Mouse (Mus musculus) limb, embryonic 10.5 days (tissue): ENCODE results near the gene Chst2. TPM values are rescaled to one million over a fixed set of nuclear protein-coding genes. Genes with fewer than 3 reads are reported as not detected.
A peak's percentile ranks its signal among the peaks of the same experiment; 100 is the strongest.

Source experiments
- DNase-seq: peaks from one replicate; pipeline ENCODE4 v3.0.0-alpha.2; 2017; ENCODE audit warnings: low spot score
- H3K27ac ChIP-seq: fragments of 300-500 bp; sonication (generic); 2 replicates; pipeline ENCODE4 v1.5.1; 2016; ENCODE audit warnings: mild to moderate bottlenecking
- H3K27me3 ChIP-seq: fragments of 300-500 bp; sonication (generic); 2 replicates; pipeline ENCODE4 v1.6.1; 2016; ENCODE audit warnings: low read depth, mild to moderate bottlenecking; ENCODE audit not compliant: poor library complexity, severe bottlenecking
- H3K36me3 ChIP-seq: fragments of 300-500 bp; sonication (generic); 2 replicates; pipeline ENCODE4 v1.6.1; 2016; ENCODE audit warnings: mild to moderate bottlenecking, moderate library complexity
- H3K4me1 ChIP-seq: fragments of 300-500 bp; sonication (generic); 2 replicates; pipeline ENCODE4 v1.6.1; 2016
- H3K4me3 ChIP-seq: fragments of 300-500 bp; sonication (generic); 2 replicates; pipeline ENCODE4 v1.5.1; 2016; ENCODE audit warnings: mild to moderate bottlenecking, moderate library complexity
- H3K9me3 ChIP-seq: fragments of 300-500 bp; sonication (generic); replicated peaks from 2 replicates; pipeline ENCODE4 v1.6.1; 2016; ENCODE audit warnings: mild to moderate bottlenecking
- WGBS: fragments of 180-500 bp; shearing (Covaris S2); methylation state at CpG from one replicate; pipeline ENCODE4 v1.1.7; 2016; 5-methylcytosine and 5-hydroxymethylcytosine counted together
- polyA plus RNA-seq: library from polyadenylated mRNA; unstranded; fragments of >200 nt; fragmentation: Nextera tagmentation; extraction: Ambion mirVana; gene quantifications from 2 replicates; pipeline ENCODE4 v1.2.1, GENCODE M21; 2016

Chst2 gene
- 3.5 and 3.6 TPM in 2 replicates for polyA plus RNA-seq

DNA sequence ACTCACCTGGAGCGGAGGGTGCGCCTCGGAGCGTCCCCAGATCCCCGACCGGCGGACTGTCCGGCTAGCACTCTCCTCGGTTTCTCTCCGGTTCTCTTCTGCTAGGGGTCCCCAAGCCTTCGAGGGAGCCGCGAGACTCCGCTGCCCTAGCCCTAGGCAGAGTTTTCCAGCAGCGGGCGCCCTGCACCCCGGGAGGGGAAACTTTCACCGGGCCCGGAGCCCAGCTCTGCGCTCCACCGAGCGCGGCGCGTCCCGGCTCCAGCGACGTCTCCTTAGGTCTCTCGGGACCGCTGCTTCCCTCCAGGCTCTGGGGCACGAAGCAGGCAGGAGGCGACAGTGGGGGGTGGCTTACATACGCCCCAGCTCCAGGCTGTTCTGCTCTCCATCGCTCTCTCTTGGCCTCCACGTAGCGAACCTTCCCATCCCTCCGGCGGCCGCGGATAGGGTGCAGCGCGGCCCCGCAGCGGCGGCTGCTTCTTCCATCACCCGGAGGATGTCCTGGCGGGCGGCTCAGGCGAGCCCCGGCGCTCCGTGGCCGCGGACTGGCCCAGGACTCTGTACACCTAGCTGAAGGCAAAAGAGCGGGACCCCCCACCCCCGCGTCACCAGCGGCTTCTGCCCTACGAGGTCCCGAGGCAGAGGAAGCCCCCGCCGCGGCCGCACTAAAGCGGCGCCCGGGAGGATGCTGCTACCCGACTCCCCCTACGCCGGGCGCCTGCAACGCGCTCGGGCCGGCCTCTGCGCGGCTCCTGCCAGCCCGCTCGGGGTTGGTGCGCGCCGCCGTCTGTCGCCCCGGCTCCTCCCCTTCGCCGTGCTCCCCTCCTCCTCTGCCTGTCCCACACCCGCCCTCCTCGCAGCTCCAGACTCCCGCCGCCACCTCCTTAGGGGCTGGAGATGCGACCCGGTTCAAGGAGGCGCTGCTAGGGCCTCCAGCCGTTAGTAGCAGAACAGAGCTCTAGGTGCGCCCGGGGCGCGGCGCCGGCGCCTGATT is at the start of gene Chst2:
Gene Chst2, minus strand, starts transcription at position 152 of the 991 bp plus-strand sequence.
- H3K36me3 ChIP-seq = peaks cover 6% of the 10 kb centered on the region
- DNase-seq = peak; percentile 89
- no peaks in the 10 kb centered on the region for H3K9me3 ChIP-seq
- H3K27ac ChIP-seq = peak within 1 kb of the TSS; percentile 91
- under 1% methylated on average over 102 of the region's 102 CpGs for WGBS
- H3K27me3 ChIP-seq = peaks cover 13% of the 10 kb centered on the region; the same call in 1 of the 2 replicates
- H3K4me1 ChIP-seq = peaks cover 41% of the 10 kb centered on the region
- peak within 1 kb of the TSS; percentile 79 for H3K4me3 ChIP-seq

DNA sequence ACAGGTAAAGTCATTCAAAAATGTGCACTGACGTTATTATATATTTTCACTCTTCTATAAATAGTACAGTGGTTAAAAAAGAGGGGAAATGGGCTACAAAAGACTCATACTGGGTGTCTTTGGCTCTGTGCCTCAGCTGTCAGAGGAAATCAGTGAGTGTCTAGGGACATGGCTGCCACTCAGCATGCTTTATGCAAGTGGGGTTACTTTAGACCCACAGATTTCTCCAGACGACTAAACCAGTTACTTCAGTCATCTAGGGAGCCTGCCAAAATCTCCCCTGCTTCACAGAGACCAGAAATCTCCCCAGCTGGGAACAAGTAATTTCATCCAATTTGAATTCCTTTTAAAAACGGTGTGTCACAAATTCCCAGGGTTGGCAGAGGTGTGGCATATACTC is 45.4 kb upstream of the Chst2 start:
- Histone ChIP-seq H3K36me3 (peaks cover 15% of the 10 kb centered on the region), H3K27me3 (no peaks in the 10 kb centered on the region), H3K27ac (no peak overlapping the region), H3K9me3 (no peaks in the 10 kb centered on the region), H3K4me1 (no peaks in the 10 kb centered on the region), H3K4me3 (no peak overlapping the region)
- no peak for DNase-seq
- 80% methylated on average over 3 of the region's 3 CpGs for WGBS

DNA sequence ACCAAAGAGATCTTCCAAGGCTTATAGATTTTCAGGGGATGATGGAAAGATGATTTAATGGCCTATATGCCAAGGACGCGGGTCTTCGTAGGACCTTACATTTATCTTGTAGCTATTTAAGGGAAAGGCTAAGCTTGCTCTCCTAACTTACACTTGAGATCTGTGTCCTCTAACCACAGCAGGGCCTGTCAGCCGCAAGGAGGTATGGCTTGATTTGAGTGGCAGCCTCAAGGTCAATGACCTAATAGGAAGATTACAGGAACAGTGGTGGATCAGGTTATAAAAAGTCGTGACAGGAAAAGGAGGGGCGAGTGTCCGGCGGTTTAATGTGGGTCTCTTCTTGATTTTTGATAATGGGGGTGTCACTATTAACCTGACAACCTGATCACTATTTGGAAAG is 44.1 kb upstream of the Chst2 start:
- Histone ChIP-seq H3K4me3 (no peak overlapping the region), H3K27ac (no peak overlapping the region), H3K4me1 (no peaks in the 10 kb centered on the region), H3K9me3 (no peaks in the 10 kb centered on the region), H3K27me3 (no peaks in the 10 kb centered on the region), H3K36me3 (0 out of 2 replicates have a peak, but pooled peaks cover 3% of the 10 kb centered on the region)
- no peak for DNase-seq
- 96% methylated on average over 8 of the region's 8 CpGs for WGBS

DNA sequence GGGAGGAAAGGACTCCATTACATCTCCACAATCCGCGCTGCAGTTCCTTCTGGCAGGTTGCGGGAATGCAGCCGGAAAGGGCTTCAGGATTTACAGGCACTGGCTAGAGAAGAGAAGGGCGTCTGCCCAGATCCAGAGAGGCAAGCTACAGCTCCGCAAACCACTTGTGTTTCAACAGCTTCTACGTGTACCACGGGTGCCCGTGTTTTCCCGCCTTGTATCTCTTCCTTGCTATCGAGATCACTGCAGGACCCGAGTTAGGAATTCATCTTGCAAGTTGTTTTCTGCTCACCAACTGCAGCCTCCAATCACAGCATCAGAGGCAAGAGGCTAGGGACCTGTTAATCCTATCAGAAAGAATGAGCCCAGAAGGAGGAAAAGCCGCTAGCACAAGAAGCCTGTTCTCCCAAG is 35.8 kb upstream of the Chst2 start:
- peak; percentile 70 for DNase-seq
- Histone ChIP-seq H3K9me3 (no peaks in the 10 kb centered on the region), H3K27ac (peak overlapping the region; percentile 9; the same call in 1 of the 2 replicates), H3K4me1 (peaks cover 12% of the 10 kb centered on the region), H3K36me3 (no peaks in the 10 kb centered on the region), H3K4me3 (peak overlapping the region; percentile 37), H3K27me3 (0 out of 2 replicates have a peak, but pooled peaks cover 3% of the 10 kb centered on the region)
- WGBS = 9% methylated on average over 13 of the region's 13 CpGs

DNA sequence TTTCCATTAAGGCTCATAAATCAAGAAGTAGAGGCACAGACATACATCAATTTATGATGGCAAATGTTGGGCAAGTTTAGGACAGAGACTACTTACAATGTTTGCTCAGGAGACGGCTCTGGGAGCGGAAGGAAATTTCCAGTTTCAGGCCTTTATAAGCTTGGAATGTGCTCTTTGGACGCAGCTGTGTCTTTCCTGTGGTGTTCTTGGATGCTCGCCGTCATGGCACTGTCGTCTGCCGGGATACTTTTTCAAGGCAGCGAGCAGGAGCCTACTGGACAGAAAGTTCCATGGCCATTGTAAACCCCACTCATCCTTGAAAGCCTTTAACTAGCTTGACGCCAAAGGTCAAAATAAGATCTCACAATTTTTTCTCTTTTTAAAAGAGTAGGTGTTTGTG is 31.4 kb upstream of the Chst2 start:
- Histone ChIP-seq H3K27ac (no peak overlapping the region), H3K27me3 (no peaks in the 10 kb centered on the region), H3K9me3 (no peaks in the 10 kb centered on the region), H3K36me3 (no peaks in the 10 kb centered on the region), H3K4me3 (no peak overlapping the region), H3K4me1 (peaks cover 12% of the 10 kb centered on the region)
- 92% methylated on average over 9 of the region's 9 CpGs for WGBS
- DNase-seq = no peak

DNA sequence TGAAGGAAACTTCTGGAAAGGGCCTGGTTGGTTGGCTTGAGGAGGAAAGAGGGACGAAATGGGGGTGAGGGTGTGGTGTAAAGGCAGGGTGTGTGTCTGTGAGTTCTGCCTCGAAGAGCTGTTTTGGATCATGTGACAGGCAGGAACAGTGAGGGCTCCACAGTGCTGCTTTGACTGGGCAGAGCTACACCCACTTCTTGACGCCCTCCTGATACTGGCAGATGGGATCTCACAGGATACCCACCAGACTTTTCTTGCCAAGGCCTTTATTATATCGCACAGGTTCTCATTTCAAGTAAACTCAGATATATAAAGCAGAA is 29.7 kb upstream of the Chst2 start:
- no peak for DNase-seq
- Histone ChIP-seq H3K4me1 (no peaks in the 10 kb centered on the region), H3K27me3 (no peaks in the 10 kb centered on the region), H3K36me3 (no peaks in the 10 kb centered on the region), H3K27ac (no peak overlapping the region), H3K9me3 (no peaks in the 10 kb centered on the region), H3K4me3 (no peak overlapping the region)
- 79% methylated on average over 4 of the region's 4 CpGs for WGBS

DNA sequence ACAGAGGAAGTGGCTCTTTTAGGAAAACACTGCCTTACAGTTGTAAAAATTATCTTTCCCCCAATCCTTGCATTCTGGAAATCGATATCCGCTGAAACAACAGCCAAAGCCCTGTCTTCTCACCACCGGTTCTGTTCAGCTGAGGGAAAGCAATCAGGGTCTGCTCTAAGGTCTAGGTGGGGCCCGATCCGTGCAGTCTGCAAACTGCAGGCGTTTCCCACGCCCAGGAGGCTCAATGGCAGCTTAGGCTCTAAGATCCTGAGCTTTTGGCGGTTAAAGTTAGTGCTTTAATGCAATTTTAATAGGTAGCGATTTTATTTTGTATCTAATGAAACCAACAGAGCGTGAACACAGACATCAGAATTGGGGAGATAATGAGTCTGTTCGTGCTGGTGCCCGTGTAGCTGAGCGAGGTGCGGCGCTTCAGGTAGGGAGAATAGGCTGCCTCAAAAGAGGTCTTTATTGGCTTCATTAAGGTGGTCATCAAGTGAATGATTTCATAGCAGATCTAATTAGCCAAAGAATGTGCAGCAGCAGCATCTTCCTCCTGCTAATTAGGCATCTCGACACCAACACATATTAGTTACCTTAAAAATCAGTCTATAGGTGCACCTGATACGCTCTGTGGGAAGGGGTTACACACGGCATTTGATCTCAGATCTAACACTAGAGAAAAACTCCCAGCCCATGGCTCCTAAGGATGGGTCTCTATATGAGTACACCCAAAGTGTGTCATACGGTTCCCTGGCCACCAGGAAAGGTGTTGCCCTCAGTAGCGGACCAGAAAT is 29.2 kb upstream of the Chst2 start:
- no peak for DNase-seq
- no peak overlapping the region for H3K4me3 ChIP-seq
- no peaks in the 10 kb centered on the region for H3K9me3 ChIP-seq
- H3K27ac ChIP-seq = no peak overlapping the region
- H3K27me3 ChIP-seq = no peaks in the 10 kb centered on the region
- 79% methylated on average over 20 of the region's 20 CpGs for WGBS
- H3K36me3 ChIP-seq = no peaks in the 10 kb centered on the region
- H3K4me1 ChIP-seq = no peaks in the 10 kb centered on the region

DNA sequence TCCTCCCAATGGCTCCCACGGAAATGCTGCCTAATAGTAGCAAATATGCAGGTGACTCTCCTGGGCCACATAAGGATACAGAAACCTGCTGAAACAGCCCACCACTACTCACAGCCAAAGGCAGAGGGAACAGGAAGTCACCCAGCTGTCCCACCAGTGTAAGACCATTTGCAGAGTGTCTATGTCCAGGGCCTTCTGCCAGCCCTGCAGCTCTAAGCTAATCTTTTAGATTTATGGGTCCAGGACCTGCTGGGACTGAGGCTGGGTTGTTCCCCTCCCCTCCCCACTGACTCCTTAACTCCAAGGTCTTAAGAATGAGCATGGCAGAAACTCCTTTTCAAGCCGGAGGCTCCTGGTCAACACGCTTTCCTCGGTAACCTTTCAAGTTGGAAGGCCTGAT is 21.8 kb upstream of the Chst2 start:
- H3K27ac ChIP-seq = no peak overlapping the region
- H3K4me1 ChIP-seq = 0 out of 2 replicates have a peak, but pooled peaks cover 5% of the 10 kb centered on the region
- no peaks in the 10 kb centered on the region for H3K9me3 ChIP-seq
- DNase-seq = no peak
- no peaks in the 10 kb centered on the region for H3K36me3 ChIP-seq
- WGBS = 82% methylated on average over 4 of the region's 4 CpGs
- H3K27me3 ChIP-seq = no peaks in the 10 kb centered on the region
- no peak overlapping the region for H3K4me3 ChIP-seq

DNA sequence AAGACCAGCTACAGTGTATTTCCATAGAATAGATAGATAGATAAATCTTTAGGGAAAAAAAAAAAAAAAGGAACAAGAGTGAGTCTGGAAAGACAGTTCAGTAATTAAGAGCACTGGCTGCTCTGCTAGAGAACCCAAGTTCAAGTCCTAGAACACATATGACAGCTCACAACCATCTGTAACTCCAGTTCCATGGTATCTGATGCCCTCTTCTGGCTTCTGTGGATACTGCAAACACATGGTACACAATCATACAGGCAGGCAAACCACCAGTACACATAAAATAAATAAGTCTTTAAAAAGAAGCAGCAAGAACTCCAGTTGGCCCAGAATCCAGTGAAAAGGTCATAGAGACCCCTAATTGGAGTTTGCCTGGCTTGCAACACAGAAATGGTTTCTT is 7.4 kb upstream of the Chst2 start:
- H3K27ac ChIP-seq = no peak overlapping the region
- 0 out of 2 replicates have a peak, but pooled peaks cover 5% of the 10 kb centered on the region for H3K4me1 ChIP-seq
- H3K36me3 ChIP-seq = no peaks in the 10 kb centered on the region
- no peaks in the 10 kb centered on the region for H3K9me3 ChIP-seq
- no peaks in the 10 kb centered on the region for H3K27me3 ChIP-seq
- no peak overlapping the region for H3K4me3 ChIP-seq
- DNase-seq = no peak

DNA sequence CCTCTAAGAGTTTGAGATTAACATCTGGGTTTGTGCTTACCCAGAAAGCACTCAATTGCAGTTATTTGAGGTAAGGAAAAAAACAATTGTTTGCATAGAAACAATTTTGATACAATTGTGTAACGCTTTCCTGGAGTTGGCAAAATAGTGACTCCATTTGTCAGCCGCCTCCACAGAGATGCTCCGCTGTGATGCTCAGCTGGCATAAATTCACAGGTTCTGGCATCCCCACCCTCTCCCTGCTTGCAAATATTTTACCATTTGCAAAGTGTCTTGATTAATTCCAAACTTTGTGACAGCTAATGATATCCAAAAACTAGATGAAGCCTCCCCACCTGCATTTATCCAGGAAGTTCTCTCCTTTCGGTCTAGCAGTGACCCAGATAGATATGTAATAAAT is 5.5 kb upstream of the Chst2 start:
- WGBS = 83% methylated on average over 4 of the region's 4 CpGs
- H3K36me3 ChIP-seq = no peaks in the 10 kb centered on the region
- no peak for DNase-seq
- H3K4me1 ChIP-seq = peaks cover 17% of the 10 kb centered on the region
- no peak overlapping the region for H3K4me3 ChIP-seq
- no peaks in the 10 kb centered on the region for H3K27me3 ChIP-seq
- no peaks in the 10 kb centered on the region for H3K9me3 ChIP-seq
- H3K27ac ChIP-seq = no peak overlapping the region

DNA sequence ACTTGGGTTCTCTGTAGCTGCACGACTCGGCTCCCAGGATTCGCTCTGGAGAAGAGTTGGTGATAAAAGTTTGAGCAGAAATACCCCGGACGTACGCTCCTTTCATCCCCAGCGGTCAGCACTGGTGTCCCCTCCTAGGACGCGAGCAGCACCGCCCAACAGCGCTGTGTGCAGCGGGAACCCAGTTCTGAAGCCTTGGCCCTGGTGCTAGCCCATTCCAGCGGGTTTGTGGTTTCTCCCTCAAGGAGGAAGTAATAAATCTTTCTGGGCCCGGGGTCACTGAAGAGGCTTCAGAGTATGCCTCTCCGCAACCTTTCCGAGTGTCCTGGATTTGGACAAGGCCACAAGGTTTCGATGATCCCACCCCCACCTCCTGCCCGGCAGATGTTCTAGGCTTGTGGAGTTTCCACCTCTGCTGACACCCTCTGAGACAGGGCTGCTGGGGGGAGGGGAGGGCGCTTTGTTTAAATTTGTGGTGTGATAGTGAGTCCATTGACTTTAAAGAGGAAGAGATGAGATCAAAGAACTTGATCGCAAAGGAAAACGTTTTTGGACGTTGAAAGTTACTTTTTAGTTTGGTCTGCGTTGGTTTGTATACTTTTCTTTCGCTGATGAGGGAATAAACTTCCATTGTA is 1.2 kb upstream of the Chst2 start:
- under 1% methylated on average over 24 of the region's 24 CpGs for WGBS
- no peak for DNase-seq

DNA sequence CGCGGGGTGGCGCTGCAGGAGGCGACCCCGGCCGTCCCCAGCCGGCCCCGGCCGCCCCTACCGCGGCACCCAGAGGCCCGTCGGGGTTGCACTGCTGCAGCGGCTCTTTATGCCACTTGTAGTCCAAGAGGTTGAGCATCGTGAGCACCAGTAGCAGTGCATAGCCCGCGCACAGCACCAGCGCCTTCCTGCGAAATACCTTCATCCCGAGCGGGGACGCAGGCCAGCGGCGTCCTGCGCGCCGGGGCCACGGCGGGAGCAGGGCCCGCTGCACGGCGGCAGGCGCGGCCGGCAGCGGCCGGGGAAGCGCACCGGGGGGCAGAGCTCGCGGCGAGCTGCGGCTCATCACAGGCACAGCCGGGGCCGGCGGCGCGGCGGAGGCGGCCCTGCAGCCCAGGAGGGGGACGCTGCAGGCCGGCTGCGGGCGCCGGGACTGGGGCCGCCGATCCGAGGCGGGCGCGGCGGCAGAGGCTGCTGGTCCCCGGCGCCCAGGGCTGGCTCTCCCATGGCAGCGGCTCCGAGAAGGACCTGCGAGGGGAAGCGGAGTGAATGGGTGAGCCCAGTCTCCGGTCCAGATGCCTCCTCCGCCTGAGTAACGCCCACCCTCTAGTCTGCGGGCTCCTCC is 464 bp downstream of the Chst2 start:
- peaks cover 13% of the 10 kb centered on the region; the same call in 1 of the 2 replicates for H3K27me3 ChIP-seq
- WGBS = under 1% methylated on average over 58 of the region's 72 CpGs
- peaks cover 6% of the 10 kb centered on the region for H3K36me3 ChIP-seq
- peaks cover 41% of the 10 kb centered on the region for H3K4me1 ChIP-seq
- no peaks in the 10 kb centered on the region for H3K9me3 ChIP-seq
- H3K27ac ChIP-seq = peak overlapping the region; percentile 91
- DNase-seq = peak; percentile 78
- peak overlapping the region; percentile 79 for H3K4me3 ChIP-seq

More for the DNA sequence above, 1.2 kb upstream of the Chst2 start:
- H3K4me1 ChIP-seq = peaks cover 41% of the 10 kb centered on the region
- peak overlapping the region; percentile 79 for H3K4me3 ChIP-seq
- peak overlapping the region; percentile 91 for H3K27ac ChIP-seq
- H3K27me3 ChIP-seq = peaks cover 13% of the 10 kb centered on the region; the same call in 1 of the 2 replicates
- peaks cover 6% of the 10 kb centered on the region for H3K36me3 ChIP-seq
- no peaks in the 10 kb centered on the region for H3K9me3 ChIP-seq
